Mouse (Mus musculus): ENCODE data around the gene Alms1.
"Not testable (repeated sequence)": the region's sequence is repeated elsewhere in the genome, so short reads cannot be mapped to it uniquely, and the experiment has no call there.

- not testable (repeated sequence) for TF ChIP-seq CTCF, POLR2A (IDR thresholded peaks at IDR 0.05; ENCODE audit: insufficient read depth, low read depth, low read length)
These were observed 121.9 kb downstream of the Alms1 start for GRCm38 (mm10) chr6:85709206-85709605.
